Mouse (Mus musculus): ENCODE data around the gene Acbd6. TPM values are rescaled to one million over a fixed set of nuclear protein-coding genes. Genes with fewer than 3 reads are reported as not detected.
A peak's percentile ranks its signal among the peaks of the same experiment; 100 is the strongest.

Gene Acbd6
- polyA plus RNA-seq (2015; fragmentation: Nextera tagmentation; extraction: Ambion mirVana): 95.2 and 109 TPM in 2 replicates

DNA sequence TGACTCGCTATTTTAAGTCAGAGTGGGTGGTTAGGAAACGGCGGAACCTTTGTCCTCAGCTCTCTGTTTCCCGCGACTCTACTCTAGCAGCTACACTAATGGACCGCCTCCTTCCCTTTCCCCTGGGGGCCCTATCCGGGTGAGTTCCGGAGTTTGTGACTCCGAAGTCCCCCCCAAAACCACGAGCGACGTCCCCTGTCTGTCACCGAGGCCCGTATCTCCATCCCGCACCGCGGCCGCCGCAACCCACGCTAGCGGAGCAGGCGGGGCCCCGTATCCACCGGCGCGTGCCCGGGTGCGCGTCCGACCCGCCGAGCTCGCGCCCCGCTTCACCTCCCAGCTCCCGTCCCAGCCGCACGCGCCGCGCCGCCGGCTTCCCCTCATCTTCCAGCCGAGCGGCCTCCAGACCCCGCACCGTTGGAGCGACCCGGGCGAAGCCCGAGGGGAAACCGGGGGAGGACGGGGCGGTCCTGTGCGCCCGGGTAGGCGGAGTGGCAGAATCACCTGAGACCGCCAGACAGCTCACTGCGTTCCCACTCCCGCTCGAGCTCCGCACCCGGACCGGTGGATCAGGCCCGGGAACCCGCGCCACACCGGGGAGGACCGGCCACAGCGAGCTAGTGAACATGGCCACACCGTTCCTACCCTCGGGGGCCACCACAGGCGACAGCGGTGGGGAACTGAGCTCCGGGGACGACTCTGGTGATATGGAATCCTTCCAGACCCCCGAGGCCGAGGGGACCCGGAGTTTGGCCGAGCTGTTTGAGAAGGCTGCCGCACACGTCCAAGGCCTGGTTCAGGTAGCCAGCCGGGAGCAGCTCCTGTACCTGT is at the start of gene Acbd6:
Gene Acbd6, plus strand, starts transcription at position 109 of the 831 bp plus-strand sequence.
- peak within 1 kb of the TSS; percentile 85 for H3K27ac ChIP-seq (replicated peaks)
- H3K4me1 ChIP-seq (replicated peaks): peaks cover 25% of the 10 kb centered on the region
- no peaks in the 10 kb centered on the region for H3K9me3 ChIP-seq
- H3K36me3 ChIP-seq: no peaks in the 10 kb centered on the region
- peak within 1 kb of the TSS; percentile 63 for H3K4me3 ChIP-seq
- WGBS: under 1% methylated on average over 83 of the region's 83 CpGs
- peak within 1 kb of the TSS; percentile 90 for H3K4me2 ChIP-seq
- H3K27me3 ChIP-seq: no peaks in the 10 kb centered on the region
- ATAC-seq (ENCODE audit: low FRiP score, low read depth): peak; percentile 90
- peak within 1 kb of the TSS; percentile 81 for H3K9ac ChIP-seq

DNA sequence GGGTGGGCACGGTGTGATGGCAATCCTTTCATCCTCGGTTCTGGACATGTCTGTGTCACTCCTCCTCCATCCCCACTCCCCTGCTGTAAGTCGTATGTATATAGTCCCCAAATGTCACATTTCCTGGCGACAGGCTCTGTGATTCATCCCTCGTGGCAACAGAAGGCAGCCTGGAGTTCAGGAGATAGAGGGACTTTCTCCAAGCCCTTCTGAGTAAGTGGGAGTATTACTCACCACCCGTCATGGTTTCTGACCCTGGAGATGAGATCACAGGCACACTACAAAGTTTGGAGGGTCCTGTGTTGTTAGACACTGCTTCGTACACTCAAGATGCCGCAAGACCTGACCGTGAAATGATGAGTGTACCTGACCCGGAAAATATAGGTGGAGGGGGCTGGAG is 47.7 kb upstream of the Acbd6 start:
- H3K9ac ChIP-seq: no peak overlapping the region
- H3K4me1 ChIP-seq (replicated peaks): peaks cover 5% of the 10 kb centered on the region; the same call in 1 of the 2 replicates
- H3K4me2 ChIP-seq: no peak overlapping the region
- no peaks in the 10 kb centered on the region for H3K9me3 ChIP-seq
- no peak for ATAC-seq (ENCODE audit: low FRiP score, low read depth)
- H3K4me3 ChIP-seq: no peak overlapping the region
- H3K27me3 ChIP-seq: no peaks in the 10 kb centered on the region
- no peak overlapping the region for H3K27ac ChIP-seq (replicated peaks)
- 70% methylated on average over 10 of the region's 10 CpGs for WGBS
- no peaks in the 10 kb centered on the region for H3K36me3 ChIP-seq

DNA sequence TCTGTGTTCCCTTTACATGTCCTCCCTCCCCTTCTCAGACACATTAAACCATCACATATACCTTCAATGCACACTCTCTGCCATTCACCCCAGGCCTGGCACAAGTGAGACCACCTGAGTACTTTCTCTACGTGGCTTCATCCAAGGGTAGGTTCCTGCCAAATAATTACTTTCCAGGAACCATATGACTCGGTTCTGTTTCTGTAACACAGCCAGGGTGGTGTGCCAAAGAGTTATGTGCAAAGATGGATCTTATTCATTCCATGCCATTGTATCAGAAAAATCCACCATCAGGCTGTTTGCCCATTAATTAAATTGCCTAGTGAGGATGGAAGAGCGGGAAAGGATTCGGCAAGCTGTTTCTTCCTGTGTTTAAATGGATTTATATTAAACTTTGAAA is 42.1 kb upstream of the Acbd6 start:
- ATAC-seq (ENCODE audit: low FRiP score, low read depth): no peak
- WGBS: 69% methylated on average over 4 of the region's 4 CpGs
- H3K4me3 ChIP-seq: no peak overlapping the region
- H3K27ac ChIP-seq (replicated peaks): no peak overlapping the region
- H3K4me1 ChIP-seq (replicated peaks): no peaks in the 10 kb centered on the region
- H3K4me2 ChIP-seq: no peak overlapping the region
- H3K9me3 ChIP-seq: no peaks in the 10 kb centered on the region
- H3K27me3 ChIP-seq: no peaks in the 10 kb centered on the region
- no peak overlapping the region for H3K9ac ChIP-seq
- no peaks in the 10 kb centered on the region for H3K36me3 ChIP-seq

DNA sequence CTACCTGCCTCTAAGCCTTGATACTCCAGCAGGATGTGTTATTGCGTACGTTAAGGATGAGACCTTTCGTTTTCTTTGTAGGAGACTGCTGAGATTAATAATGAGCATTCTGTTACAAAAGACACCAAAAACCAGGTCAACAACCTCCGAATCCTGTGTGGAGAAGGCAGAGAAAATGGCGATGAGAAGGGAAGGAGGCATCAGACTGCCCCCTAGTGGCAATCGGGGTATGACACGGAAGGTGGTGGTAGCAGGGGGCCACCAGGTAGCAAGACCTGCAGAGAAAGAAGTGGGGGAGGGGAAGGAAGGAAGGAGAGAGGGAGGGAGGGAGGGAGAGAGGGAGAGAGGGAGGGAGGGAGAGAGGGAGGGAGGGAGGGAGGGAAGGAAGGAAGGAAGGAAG is 41.3 kb upstream of the Acbd6 start:
- no peak overlapping the region for H3K4me3 ChIP-seq
- H3K36me3 ChIP-seq: no peaks in the 10 kb centered on the region
- no peaks in the 10 kb centered on the region for H3K9me3 ChIP-seq
- ATAC-seq (ENCODE audit: low FRiP score, low read depth): no peak
- WGBS: 29% methylated on average over 7 of the region's 7 CpGs
- H3K9ac ChIP-seq: no peak overlapping the region
- H3K4me2 ChIP-seq: no peak overlapping the region
- no peaks in the 10 kb centered on the region for H3K4me1 ChIP-seq (replicated peaks)
- H3K27ac ChIP-seq (replicated peaks): peak overlapping the region; percentile 15; the same call in 1 of the 2 replicates
- no peaks in the 10 kb centered on the region for H3K27me3 ChIP-seq

DNA sequence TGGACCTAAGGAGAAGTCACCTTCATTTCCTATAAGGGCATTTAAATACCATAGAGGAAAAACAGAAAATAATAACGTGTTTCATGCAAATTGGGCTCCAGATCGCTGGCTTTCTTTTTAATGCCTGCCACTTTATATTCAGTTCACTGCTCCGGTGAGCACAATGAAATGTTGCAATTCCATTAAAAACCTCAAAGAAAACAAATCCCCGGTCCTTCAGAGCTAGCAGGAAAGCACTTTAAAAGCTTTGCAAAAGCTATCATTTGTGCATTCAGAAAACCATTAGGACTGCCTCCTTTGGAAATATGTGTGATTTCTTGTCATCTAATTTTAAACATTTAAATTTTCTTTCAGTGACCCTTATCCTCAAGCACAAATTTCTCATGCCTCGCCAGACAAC is 40.9 kb upstream of the Acbd6 start:
- H3K4me1 ChIP-seq (replicated peaks): no peaks in the 10 kb centered on the region
- no peak overlapping the region for H3K4me2 ChIP-seq
- no peaks in the 10 kb centered on the region for H3K27me3 ChIP-seq
- no peak overlapping the region for H3K4me3 ChIP-seq
- H3K36me3 ChIP-seq: no peaks in the 10 kb centered on the region
- 30% methylated on average over 5 of the region's 5 CpGs for WGBS
- peak overlapping the region; percentile 28; the same call in 1 of the 2 replicates for H3K27ac ChIP-seq (replicated peaks)
- H3K9me3 ChIP-seq: no peaks in the 10 kb centered on the region
- no peak for ATAC-seq (ENCODE audit: low FRiP score, low read depth)
- H3K9ac ChIP-seq: no peak overlapping the region

DNA sequence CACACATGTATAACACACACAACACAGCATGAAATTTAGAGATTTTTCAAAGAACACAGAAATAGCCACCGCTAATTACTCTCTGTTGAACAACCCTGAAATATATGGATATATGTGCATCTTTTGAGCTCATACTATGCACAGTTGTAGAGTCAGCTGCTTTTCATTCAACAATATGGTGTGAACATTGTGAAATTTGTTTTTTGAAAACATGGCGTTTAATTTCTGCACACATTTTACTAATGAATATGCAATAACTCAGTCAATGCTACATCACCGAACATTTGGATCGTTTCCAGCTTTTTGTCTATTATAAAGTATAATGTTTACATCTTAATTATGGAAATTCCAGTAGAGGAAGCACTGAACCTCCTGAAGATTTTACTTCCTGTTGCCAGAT is 37.6 kb upstream of the Acbd6 start:
- WGBS: 80% methylated on average over 4 of the region's 4 CpGs
- H3K27ac ChIP-seq (replicated peaks): no peak overlapping the region
- no peak overlapping the region for H3K9ac ChIP-seq
- H3K36me3 ChIP-seq: no peaks in the 10 kb centered on the region
- H3K4me1 ChIP-seq (replicated peaks): no peaks in the 10 kb centered on the region
- H3K27me3 ChIP-seq: no peaks in the 10 kb centered on the region
- H3K4me2 ChIP-seq: no peak overlapping the region
- H3K9me3 ChIP-seq: no peaks in the 10 kb centered on the region
- H3K4me3 ChIP-seq: no peak overlapping the region
- ATAC-seq (ENCODE audit: low FRiP score, low read depth): no peak

DNA sequence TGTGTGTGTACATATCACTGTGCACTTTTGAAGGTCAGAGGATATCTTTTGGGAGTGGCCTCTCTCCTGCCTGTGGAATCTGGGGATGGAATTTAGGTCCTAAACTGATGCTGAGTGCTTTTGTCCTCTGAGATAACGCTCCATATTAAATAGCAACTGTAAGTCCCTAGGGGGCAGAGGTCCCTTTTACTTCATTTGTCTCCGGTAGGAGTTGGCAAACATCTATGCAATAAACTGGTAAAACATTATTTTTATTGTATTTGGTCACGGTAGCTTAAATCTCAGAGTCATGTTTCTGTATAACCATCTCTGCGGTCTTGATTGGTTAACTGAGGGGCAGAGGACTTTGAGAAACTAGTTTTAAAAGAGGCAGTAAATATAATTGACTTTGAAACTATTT is 35.4 kb upstream of the Acbd6 start:
- no peak for ATAC-seq (ENCODE audit: low FRiP score, low read depth)
- Histone ChIP-seq H3K9me3 (no peaks in the 10 kb centered on the region), H3K9ac (no peak overlapping the region), H3K4me2 (no peak overlapping the region), H3K27me3 (no peaks in the 10 kb centered on the region), H3K4me3 (no peak overlapping the region), H3K4me1 (replicated peaks) (peaks cover 4% of the 10 kb centered on the region), H3K27ac (replicated peaks) (no peak overlapping the region), H3K36me3 (no peaks in the 10 kb centered on the region)
- 81% methylated on average over 4 of the region's 4 CpGs for WGBS

DNA sequence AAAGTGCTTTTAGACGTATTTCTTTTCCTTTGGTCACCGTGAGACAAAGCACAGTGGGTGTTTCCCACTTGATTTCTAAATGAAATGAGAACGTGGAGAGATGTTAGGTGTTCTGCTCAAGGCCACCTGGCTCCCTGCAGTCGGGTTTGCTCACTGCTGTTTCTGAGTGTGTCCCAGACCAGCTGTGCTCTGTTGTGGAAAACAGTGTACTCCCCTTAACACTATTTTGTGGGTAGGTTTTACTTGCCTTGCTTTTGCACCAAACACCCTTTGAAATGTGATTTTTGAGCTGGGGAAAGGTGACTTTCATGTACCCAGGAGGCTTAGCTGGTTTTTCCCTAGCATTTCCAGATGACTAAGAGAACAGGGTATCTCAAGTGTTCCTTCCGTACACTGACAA is 31.7 kb upstream of the Acbd6 start:
- Histone ChIP-seq H3K36me3 (no peaks in the 10 kb centered on the region), H3K4me2 (no peak overlapping the region), H3K4me3 (no peak overlapping the region), H3K27me3 (no peaks in the 10 kb centered on the region), H3K9ac (no peak overlapping the region), H3K9me3 (no peaks in the 10 kb centered on the region), H3K4me1 (replicated peaks) (peaks cover 37% of the 10 kb centered on the region), H3K27ac (replicated peaks) (no peak overlapping the region)
- ATAC-seq (ENCODE audit: low FRiP score, low read depth): no peak
- 57% methylated on average over 5 of the region's 5 CpGs for WGBS

DNA sequence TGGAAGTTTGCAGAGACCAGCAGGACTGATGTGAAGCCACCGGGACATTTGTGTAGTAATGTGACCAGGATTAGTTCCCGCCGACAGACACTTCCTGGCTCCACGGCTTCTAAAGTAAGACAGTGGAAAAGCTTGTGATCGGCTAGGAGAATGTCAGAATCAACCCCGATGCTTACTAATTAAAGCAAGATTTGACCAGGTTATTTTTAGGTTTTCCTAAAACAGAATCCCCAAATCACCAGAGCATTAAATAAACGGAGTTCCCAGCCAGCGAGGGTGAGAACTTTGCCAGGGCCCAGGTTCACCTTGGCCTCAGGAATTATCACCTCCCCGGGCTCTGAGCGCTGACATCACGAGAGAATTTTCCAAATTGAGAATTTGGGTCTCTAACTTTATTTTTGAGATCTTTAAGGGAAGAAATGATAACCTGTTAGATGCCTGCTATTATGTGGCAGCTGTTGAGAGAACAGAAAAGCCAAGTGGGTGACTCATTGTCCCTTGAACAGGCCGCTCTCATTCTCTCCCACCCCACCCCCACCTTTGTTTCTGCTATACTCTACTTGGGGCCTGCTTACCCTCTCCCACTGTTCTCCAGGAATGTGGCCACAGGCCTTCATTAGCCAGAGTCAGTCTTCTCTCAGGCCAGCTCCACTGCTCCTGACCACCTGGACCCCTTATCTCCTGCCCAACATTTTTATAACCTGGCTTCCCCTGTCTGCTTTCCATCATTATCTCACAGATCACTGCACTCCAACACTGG is 30.7 kb upstream of the Acbd6 start:
- Histone ChIP-seq H3K9me3 (no peaks in the 10 kb centered on the region), H3K4me2 (no peak overlapping the region), H3K4me3 (no peak overlapping the region), H3K27me3 (no peaks in the 10 kb centered on the region), H3K36me3 (no peaks in the 10 kb centered on the region), H3K9ac (no peak overlapping the region), H3K27ac (replicated peaks) (no peak overlapping the region), H3K4me1 (replicated peaks) (peaks cover 37% of the 10 kb centered on the region)
- WGBS: 44% methylated on average over 12 of the region's 12 CpGs
- ATAC-seq (ENCODE audit: low FRiP score, low read depth): no peak

DNA sequence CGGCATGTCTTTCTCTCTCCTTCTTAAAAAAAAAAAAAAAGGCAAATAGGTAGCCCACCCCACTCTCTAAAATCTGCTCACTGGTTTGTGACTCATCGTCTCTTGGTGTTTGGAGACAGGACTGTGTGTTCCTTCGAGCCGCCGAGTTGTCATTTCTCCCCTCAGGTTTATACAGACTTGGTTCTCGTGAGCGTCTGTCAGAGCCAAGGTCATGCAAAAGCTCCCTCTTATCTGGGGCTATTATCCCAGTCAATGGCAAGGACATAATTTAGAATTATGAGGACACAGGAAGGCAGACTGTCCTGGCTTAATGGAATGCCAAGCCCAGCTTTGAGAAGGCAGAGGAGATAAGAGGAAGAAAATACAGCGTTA is 30.1 kb upstream of the Acbd6 start:
- 19% methylated on average over 8 of the region's 8 CpGs for WGBS
- Histone ChIP-seq H3K9ac (no peak overlapping the region), H3K4me1 (replicated peaks) (peaks cover 37% of the 10 kb centered on the region), H3K36me3 (no peaks in the 10 kb centered on the region), H3K27me3 (no peaks in the 10 kb centered on the region), H3K4me3 (no peak overlapping the region), H3K9me3 (no peaks in the 10 kb centered on the region), H3K4me2 (no peak overlapping the region), H3K27ac (replicated peaks) (no peak overlapping the region)
- ATAC-seq (ENCODE audit: low FRiP score, low read depth): no peak

DNA sequence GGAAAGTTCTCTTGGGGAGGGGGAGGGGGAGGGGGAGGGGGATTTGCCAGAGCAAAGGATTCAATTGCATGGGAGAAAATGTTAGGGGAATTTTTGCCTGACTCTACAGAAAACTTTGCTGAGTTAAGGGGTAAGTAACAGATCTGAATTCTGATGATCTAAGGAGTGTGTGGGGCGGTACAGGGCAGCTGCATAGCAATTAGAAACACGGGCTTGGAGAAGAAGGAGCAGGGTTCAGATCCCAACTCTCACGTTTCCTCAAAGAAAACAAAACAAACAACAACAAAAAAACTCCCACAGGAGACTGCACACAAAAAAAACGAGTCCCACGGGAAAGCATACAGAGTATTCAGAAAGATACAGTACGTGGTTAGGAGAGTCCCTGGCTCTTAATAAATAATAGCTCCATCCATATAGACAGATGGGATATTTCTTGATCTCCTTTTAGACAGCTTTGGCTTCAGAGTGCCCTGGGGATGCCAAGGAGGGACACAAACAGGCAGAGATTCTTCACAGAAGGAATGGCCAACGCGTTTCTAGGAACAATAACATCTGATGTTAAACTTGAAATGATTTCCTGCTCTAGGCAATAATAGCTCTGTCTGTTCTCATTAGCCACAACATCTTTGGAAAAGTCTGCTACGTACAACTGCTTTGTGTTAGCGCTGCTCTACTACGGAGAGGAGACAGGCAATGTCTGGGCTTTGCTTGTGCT is 29.4 kb upstream of the Acbd6 start:
- no peak overlapping the region for H3K4me3 ChIP-seq
- no peaks in the 10 kb centered on the region for H3K36me3 ChIP-seq
- ATAC-seq (ENCODE audit: low FRiP score, low read depth): no peak; the same call in 1 of the 2 replicates
- peaks cover 37% of the 10 kb centered on the region for H3K4me1 ChIP-seq (replicated peaks)
- 18% methylated on average over 11 of the region's 11 CpGs for WGBS
- H3K27me3 ChIP-seq: no peaks in the 10 kb centered on the region
- H3K9ac ChIP-seq: no peak overlapping the region
- no peak overlapping the region for H3K27ac ChIP-seq (replicated peaks)
- no peaks in the 10 kb centered on the region for H3K9me3 ChIP-seq
- H3K4me2 ChIP-seq: no peak overlapping the region

Data from hindbrain, embryonic 15.5 days (tissue).